Mouse (Mus musculus): ENCODE data around the gene Stk33. TPM values are rescaled to one million over a fixed set of nuclear protein-coding genes. Genes with fewer than 3 reads are reported as not detected.

Gene Stk33
- total RNA-seq, 2 experiments from 2014 or later = not detected

GRCm38 (mm10) chr7:109358435-109359187 is 80.3 kb downstream of the Stk33 start:
- ATAC-seq (replicated peaks; ENCODE audit: poor library complexity, severe bottlenecking) = peak; percentile 92

GRCm38 (mm10) chr7:109357877-109358276 is 81.0 kb downstream of the Stk33 start:
- ATAC-seq (replicated peaks; ENCODE audit: poor library complexity, severe bottlenecking) = peak; percentile 86

GRCm38 (mm10) chr7:109347241-109347640 is 91.6 kb downstream of the Stk33 start:
- no peak for ATAC-seq (replicated peaks; ENCODE audit: poor library complexity, severe bottlenecking)

GRCm38 (mm10) chr7:109331722-109332121 is 107.2 kb downstream of the Stk33 start:
- ATAC-seq (replicated peaks; ENCODE audit: poor library complexity, severe bottlenecking) = no peak

- no peak for ATAC-seq (replicated peaks; ENCODE audit: poor library complexity, severe bottlenecking)
Observed at GRCm38 (mm10) chr7:109328772-109329171, 110.1 kb downstream of the Stk33 start.

GRCm38 (mm10) chr7:109326813-109327212 is 112.1 kb downstream of the Stk33 start:
- ATAC-seq (replicated peaks; ENCODE audit: poor library complexity, severe bottlenecking) = no peak

- no peak for ATAC-seq (replicated peaks; ENCODE audit: poor library complexity, severe bottlenecking)
Observed at GRCm38 (mm10) chr7:109325731-109326130, 113.2 kb downstream of the Stk33 start.

GRCm38 (mm10) chr7:109325169-109325568 is 113.7 kb downstream of the Stk33 start:
- ATAC-seq (replicated peaks; ENCODE audit: poor library complexity, severe bottlenecking) = no peak

GRCm38 (mm10) chr7:109309506-109309905 is 129.4 kb downstream of the Stk33 start:
- no peak for ATAC-seq (replicated peaks; ENCODE audit: poor library complexity, severe bottlenecking)

- ATAC-seq (replicated peaks; ENCODE audit: poor library complexity, severe bottlenecking) = no peak
Observed at GRCm38 (mm10) chr7:109295807-109296206, 143.1 kb downstream of the Stk33 start.

GRCm38 (mm10) chr7:109295351-109295750 is 143.5 kb downstream of the Stk33 start:
- ATAC-seq (replicated peaks; ENCODE audit: poor library complexity, severe bottlenecking) = no peak

- ATAC-seq (replicated peaks; ENCODE audit: poor library complexity, severe bottlenecking) = no peak
Observed at GRCm38 (mm10) chr7:109290501-109290900, 148.4 kb downstream of the Stk33 start.

- no peak for ATAC-seq (replicated peaks; ENCODE audit: poor library complexity, severe bottlenecking)
Observed at GRCm38 (mm10) chr7:109289106-109289505, 149.8 kb downstream of the Stk33 start.

GRCm38 (mm10) chr7:109282106-109282505 is 156.8 kb downstream of the Stk33 start:
- no peak for ATAC-seq (replicated peaks; ENCODE audit: poor library complexity, severe bottlenecking)

GRCm38 (mm10) chr7:109276622-109277021 is 162.3 kb downstream of the Stk33 start:
- peak; percentile 78 for ATAC-seq (replicated peaks; ENCODE audit: poor library complexity, severe bottlenecking)

GRCm38 (mm10) chr7:109275901-109276300 is 163.0 kb downstream of the Stk33 start:
- ATAC-seq (replicated peaks; ENCODE audit: poor library complexity, severe bottlenecking) = no peak

GRCm38 (mm10) chr7:109275151-109275550 is 163.7 kb downstream of the Stk33 start:
- no peak for ATAC-seq (replicated peaks; ENCODE audit: poor library complexity, severe bottlenecking)

- no peak for ATAC-seq (replicated peaks; ENCODE audit: poor library complexity, severe bottlenecking)
Observed at GRCm38 (mm10) chr7:109274289-109274688, 164.6 kb downstream of the Stk33 start.

- no peak; the same call in 1 of the 2 replicates for ATAC-seq (replicated peaks; ENCODE audit: poor library complexity, severe bottlenecking)
Observed at GRCm38 (mm10) chr7:109269046-109269445, 169.8 kb downstream of the Stk33 start.

GRCm38 (mm10) chr7:109267370-109267769 is 171.5 kb downstream of the Stk33 start:
- no peak for ATAC-seq (replicated peaks; ENCODE audit: poor library complexity, severe bottlenecking)

GRCm38 (mm10) chr7:109266181-109266580 is 172.7 kb downstream of the Stk33 start:
- no peak for ATAC-seq (replicated peaks; ENCODE audit: poor library complexity, severe bottlenecking)

- peak; percentile 67 for ATAC-seq (replicated peaks; ENCODE audit: poor library complexity, severe bottlenecking)
Observed at GRCm38 (mm10) chr7:109265606-109266005, 173.3 kb downstream of the Stk33 start.

Data from granulocyte monocyte progenitor cell, adult 5-6 weeks (primary cell).